Mouse (Mus musculus): ENCODE data around the gene Susd4.

DNA sequence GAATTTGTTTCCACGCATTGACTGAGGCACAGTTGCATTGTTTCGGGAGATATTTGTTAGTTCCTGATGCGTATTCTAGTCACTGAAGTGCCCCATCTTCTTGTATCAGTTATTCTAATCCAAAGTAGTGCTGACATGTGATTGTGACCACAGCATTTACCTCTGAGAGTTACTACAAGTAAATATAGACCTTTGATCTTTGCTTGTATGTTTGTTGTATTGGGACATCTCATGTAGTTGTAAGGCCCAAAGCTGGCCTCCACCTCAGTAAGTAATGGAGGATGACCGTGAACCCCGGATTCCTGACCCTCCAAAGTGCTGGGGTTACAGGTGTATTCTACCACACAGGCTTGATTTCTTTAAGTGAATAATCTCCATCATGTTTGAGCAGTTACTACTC is 152.5 kb downstream of the Susd4 start:
- TF ChIP-seq POLR2A (IDR thresholded peaks at IDR 0.05; ENCODE audit: borderline replicate concordance, extremely low read depth, insufficient read depth, insufficient read length, poor library complexity, severe bottlenecking), result no peak
- no peak for TF ChIP-seq CTCF (IDR thresholded peaks at IDR 0.05; ENCODE audit: borderline replicate concordance, extremely low read depth, insufficient read depth, insufficient read length)

Measured in brain, embryonic 14.5 days (tissue).